Mouse (Mus musculus): ENCODE results near the gene Plxnd1.

DNA sequence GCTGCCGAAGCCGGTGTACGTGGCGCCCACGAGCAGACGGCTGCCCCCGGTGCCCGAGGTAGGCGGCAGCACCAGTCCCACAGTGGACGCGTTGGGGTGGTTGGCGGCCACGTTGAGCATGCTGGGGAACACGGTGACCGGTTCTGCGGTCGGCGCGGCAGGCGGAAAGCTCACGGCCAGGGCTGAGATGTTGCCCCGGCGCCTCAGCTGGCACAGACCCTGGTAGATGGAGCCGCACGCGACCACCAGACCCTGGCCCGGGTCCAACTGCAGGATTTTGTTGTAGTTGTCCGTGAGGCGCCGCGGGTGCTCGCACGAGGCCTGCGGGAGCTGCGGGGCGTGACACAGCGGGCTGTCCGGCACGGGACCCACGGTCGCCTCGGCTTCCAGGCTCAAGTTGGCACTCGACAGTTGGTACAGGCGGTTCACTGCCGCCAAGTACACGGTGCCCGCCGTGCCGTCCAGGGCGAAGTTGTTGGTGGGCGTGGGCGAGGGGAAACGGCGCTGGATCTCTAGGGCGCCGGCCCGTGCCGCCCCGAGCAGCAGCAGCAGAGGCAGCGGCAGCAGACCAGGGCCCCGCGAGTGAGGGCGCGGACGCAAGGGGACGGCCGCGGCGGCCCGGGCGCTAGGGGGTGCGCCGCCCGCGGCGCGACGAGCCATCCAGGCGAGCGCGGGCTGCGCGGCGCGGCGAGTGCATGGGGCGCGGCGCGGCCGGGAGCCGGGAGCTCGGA lies 494 bp downstream of the Plxnd1 start:
- TF ChIP-seq CTCF (IDR thresholded peaks at IDR 0.05; ENCODE audit: low read depth) (no peak), EP300 (IDR thresholded peaks at IDR 0.05; ENCODE audit: low read depth) (no peak)

All from heart, postnatal 0 days (tissue).